Mouse (Mus musculus) ES-Bruce4 (cell line): ENCODE data around the gene Dnmt3a.

Source experiments
- CTCF ChIP-seq: IDR thresholded peaks from one replicate; pipeline ENCODE4 v1.8.1; 2011; ENCODE audit warnings: low read depth, low read length
- POLR2A ChIP-seq: IDR thresholded peaks from one replicate; pipeline ENCODE4 v1.8.1; 2011; ENCODE audit warnings: low read length; ENCODE audit not compliant: insufficient read depth

DNA sequence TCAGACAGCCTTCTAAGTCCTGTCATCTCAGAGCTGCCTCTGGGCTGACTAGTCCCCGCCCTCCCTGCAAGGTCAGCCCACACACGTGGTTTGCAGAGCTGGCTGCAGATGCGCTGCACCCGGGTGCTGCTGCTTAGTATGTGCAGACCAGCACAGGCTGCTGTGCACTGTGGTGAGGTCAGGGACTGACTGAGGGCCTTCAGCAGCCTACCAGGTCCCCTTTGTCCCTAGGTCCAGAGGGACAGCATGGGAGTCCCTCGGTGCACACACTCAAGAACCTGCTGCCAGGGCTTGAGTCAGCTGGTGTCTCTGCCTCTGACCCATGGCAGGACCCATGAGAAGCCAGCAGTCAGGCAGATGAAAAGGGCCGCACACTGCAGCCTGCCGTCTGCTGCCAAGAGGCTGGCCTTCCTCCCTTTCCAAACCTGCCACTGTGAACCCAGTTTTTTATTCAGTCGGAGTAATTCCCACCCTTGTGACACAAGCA is 25.4 kb upstream of the Dnmt3a start:
- TF ChIP-seq POLR2A: no peak
- no peak for TF ChIP-seq CTCF
